Mouse (Mus musculus) CD4-positive, CD25-positive, alpha-beta regulatory T cell (primary cell): ENCODE data around the gene Chmp3. TPM values are rescaled to one million over a fixed set of nuclear protein-coding genes. Genes with fewer than 3 reads are reported as not detected.

ENCODE experiments used
- polyA plus RNA-seq: library from polyadenylated mRNA; unstranded; fragments of 100-300 nt; shearing (Covaris generic); gene quantifications from one replicate; pipeline ENCODE4 v1.2.1, GENCODE M21; 2017

The Chmp3 gene
- 80.1 TPM for polyA plus RNA-seq

DNA sequence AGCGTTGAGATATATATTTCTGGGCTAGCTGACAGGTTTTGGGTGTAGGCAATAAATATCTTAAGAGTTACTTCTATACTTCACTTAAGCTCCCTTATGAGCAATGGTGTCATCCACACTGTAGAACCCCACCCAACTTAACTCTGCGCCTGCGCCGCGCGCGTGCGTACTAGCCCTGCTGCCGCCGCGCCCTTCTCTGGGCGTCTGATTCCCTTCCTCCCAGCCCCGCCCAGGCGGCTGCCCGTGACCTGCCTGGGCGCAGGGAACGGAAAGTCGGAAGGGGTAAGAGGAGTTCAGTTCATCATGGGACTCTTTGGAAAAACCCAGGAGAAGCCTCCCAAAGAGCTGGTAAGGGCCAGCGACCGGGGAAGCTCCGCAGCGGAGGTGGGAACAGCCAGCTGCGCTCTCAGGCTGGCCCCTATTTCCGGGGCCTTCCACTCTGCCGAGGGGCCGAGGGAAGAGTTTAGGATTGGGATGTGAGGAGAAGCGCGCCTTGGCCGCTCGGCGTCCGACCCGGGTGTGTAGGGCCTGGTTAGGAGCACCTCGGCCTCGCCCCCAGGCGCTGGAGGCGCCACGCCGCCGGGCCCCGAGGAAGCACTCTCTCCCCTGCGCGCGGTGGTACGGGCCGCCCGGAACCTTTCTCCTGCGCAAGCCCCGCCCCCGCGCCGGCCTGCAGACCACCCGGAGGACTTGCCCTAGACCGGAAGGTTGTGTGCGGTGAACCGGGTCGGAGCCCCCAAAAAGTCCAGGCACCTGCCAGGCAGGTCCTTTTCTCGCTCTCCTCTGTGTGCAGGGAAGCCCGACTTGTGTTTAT is at the start of gene Chmp3:
Chmp3 (plus strand) TSS at position 112 of the 814 bp plus-strand sequence.

Other genes starting within 250 kb of the Chmp3 start
- gene Smyd1, start 221.6 kb upstream of the Chmp3 start, polyA plus RNA-seq: 0.25 TPM
- 28.8 TPM for gene Cd8b1, start 221.0 kb upstream of the Chmp3 start, polyA plus RNA-seq
- 2.0 TPM for gene Cd8a, start 170.4 kb upstream of the Chmp3 start, polyA plus RNA-seq
- gene Rmnd5a, start 103.2 kb upstream of the Chmp3 start, polyA plus RNA-seq: 41.8 TPM
- gene Rnf103, start 49.9 kb upstream of the Chmp3 start, polyA plus RNA-seq: 39.1 TPM
- gene Kdm3a, start 89.2 kb downstream of the Chmp3 start, polyA plus RNA-seq: 83.8 TPM
- gene Reep1, start 163.8 kb downstream of the Chmp3 start, polyA plus RNA-seq: 0.20 TPM